Mouse (Mus musculus) lung, postnatal 4 days (tissue): ENCODE results near the gene Syne2.

ENCODE experiments used
- DNase-seq, 2 experiments: peaks; one replicate each; pipeline ENCODE4 v3.0.0; 2021

The Syne2 gene

GRCm38 (mm10) chr12:76063001-76063400, 245.1 kb downstream of the Syne2 start:
- no peak for DNase-seq

- no peak for DNase-seq
These were observed 252.5 kb downstream of the Syne2 start for GRCm38 (mm10) chr12:76070386-76070785.

GRCm38 (mm10) chr12:76071935-76072849, 254.3 kb downstream of the Syne2 start:
- peak in 1 of 2 experiments; percentile 11 for DNase-seq

- peak; percentile 8 to 39 for DNase-seq
These were observed 255.3 kb downstream of the Syne2 start for GRCm38 (mm10) chr12:76073066-76073826.

- no peak for DNase-seq
These were observed 256.0 kb downstream of the Syne2 start for GRCm38 (mm10) chr12:76073981-76074380.

GRCm38 (mm10) chr12:76080876-76081556, 263.1 kb downstream of the Syne2 start:
- no peak for DNase-seq

- no peak for DNase-seq
These were observed 263.8 kb downstream of the Syne2 start for GRCm38 (mm10) chr12:76081557-76082211.

- DNase-seq, result no peak
These were observed 267.1 kb downstream of the Syne2 start for GRCm38 (mm10) chr12:76085066-76085465.

- no peak for DNase-seq
These were observed 268.3 kb downstream of the Syne2 start for GRCm38 (mm10) chr12:76085956-76086905.

- no peak for DNase-seq
These were observed 269.1 kb downstream of the Syne2 start for GRCm38 (mm10) chr12:76087025-76087424.

- no peak for DNase-seq
These were observed 275.0 kb downstream of the Syne2 start for GRCm38 (mm10) chr12:76092789-76093466.

- no peak for DNase-seq
These were observed 276.0 kb downstream of the Syne2 start for GRCm38 (mm10) chr12:76093613-76094588.

GRCm38 (mm10) chr12:76095117-76096035, 277.4 kb downstream of the Syne2 start:
- DNase-seq, result peak; percentile 45 to 83

- DNase-seq, result no peak
These were observed 284.7 kb downstream of the Syne2 start for GRCm38 (mm10) chr12:76102621-76103020.

- no peak for DNase-seq
These were observed 286.8 kb downstream of the Syne2 start for GRCm38 (mm10) chr12:76104596-76105351.

GRCm38 (mm10) chr12:76109646-76110405, 291.9 kb downstream of the Syne2 start:
- DNase-seq, result no peak

GRCm38 (mm10) chr12:76111046-76111445, 293.1 kb downstream of the Syne2 start:
- no peak for DNase-seq
